Mouse (Mus musculus): ENCODE data around the gene Ccdc177. TPM values are rescaled to one million over a fixed set of nuclear protein-coding genes. Genes with fewer than 3 reads are reported as not detected.
A peak's percentile ranks its signal among the peaks of the same experiment; 100 is the strongest.

The Ccdc177 gene
- polyA plus RNA-seq, 1 experiment from 2014 or later, result not detected

- no peak for DNase-seq (ENCODE audit: low spot score)
Observed at GRCm38 (mm10) chr12:80785597-80785996, 25.1 kb upstream of the Ccdc177 start.

GRCm38 (mm10) chr12:80785005-80785404 is 24.5 kb upstream of the Ccdc177 start:
- DNase-seq (ENCODE audit: low spot score), result no peak

GRCm38 (mm10) chr12:80783889-80784288 is 23.4 kb upstream of the Ccdc177 start:
- DNase-seq (ENCODE audit: low spot score), result no peak

- DNase-seq (ENCODE audit: low spot score), result no peak
Observed at GRCm38 (mm10) chr12:80782892-80783291, 22.4 kb upstream of the Ccdc177 start.

GRCm38 (mm10) chr12:80782190-80782589 is 21.7 kb upstream of the Ccdc177 start:
- no peak for DNase-seq (ENCODE audit: low spot score)

- DNase-seq (ENCODE audit: low spot score), result no peak
Observed at GRCm38 (mm10) chr12:80779760-80780159, 19.3 kb upstream of the Ccdc177 start.

- DNase-seq (ENCODE audit: low spot score), result no peak
Observed at GRCm38 (mm10) chr12:80778188-80778936, 17.9 kb upstream of the Ccdc177 start.

DNA sequence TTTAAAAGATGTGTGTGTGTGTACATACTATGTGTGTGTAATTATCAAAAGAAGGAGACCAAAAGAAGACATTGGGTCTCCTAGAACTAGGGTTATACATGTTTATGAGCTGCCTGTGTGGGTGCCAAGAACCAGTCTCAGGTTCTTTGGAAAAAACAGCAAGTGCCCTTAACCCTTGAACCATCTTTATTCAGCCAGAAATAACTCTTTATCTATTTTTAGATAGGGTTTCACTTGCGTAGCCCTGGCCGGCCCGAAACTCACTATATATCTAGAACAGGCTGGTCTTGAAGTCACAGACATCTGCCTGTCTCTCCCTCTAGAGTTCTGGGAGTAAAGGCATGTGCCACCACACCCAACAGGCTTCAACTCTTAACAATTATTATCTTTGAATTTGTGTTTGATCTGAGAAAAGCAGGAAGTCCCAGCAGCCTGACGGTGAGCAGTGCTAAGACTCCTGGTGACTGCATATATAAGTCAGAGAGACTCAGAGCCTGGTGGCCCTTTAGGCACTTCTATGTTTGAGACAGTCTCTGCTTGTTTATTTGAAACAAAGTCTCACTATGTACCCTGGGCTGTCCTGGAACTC is 15.7 kb upstream of the Ccdc177 start:
- no peak for DNase-seq (ENCODE audit: low spot score)

- no peak for DNase-seq (ENCODE audit: low spot score)
Observed at GRCm38 (mm10) chr12:80774786-80775185, 14.3 kb upstream of the Ccdc177 start.

- peak; percentile 73 for DNase-seq (ENCODE audit: low spot score)
Observed at GRCm38 (mm10) chr12:80769697-80770096, 9.2 kb upstream of the Ccdc177 start.

- no peak for DNase-seq (ENCODE audit: low spot score)
Observed at GRCm38 (mm10) chr12:80764116-80764515, 3.6 kb upstream of the Ccdc177 start.

GRCm38 (mm10) chr12:80762982-80763381 is 2.5 kb upstream of the Ccdc177 start:
- DNase-seq (ENCODE audit: low spot score), result no peak

- DNase-seq (ENCODE audit: low spot score), result no peak
Observed at GRCm38 (mm10) chr12:80759713-80760395, 633 bp downstream of the Ccdc177 start.

- no peak for DNase-seq (ENCODE audit: low spot score)
Observed at GRCm38 (mm10) chr12:80759387-80759712, 1.1 kb downstream of the Ccdc177 start.

DNA sequence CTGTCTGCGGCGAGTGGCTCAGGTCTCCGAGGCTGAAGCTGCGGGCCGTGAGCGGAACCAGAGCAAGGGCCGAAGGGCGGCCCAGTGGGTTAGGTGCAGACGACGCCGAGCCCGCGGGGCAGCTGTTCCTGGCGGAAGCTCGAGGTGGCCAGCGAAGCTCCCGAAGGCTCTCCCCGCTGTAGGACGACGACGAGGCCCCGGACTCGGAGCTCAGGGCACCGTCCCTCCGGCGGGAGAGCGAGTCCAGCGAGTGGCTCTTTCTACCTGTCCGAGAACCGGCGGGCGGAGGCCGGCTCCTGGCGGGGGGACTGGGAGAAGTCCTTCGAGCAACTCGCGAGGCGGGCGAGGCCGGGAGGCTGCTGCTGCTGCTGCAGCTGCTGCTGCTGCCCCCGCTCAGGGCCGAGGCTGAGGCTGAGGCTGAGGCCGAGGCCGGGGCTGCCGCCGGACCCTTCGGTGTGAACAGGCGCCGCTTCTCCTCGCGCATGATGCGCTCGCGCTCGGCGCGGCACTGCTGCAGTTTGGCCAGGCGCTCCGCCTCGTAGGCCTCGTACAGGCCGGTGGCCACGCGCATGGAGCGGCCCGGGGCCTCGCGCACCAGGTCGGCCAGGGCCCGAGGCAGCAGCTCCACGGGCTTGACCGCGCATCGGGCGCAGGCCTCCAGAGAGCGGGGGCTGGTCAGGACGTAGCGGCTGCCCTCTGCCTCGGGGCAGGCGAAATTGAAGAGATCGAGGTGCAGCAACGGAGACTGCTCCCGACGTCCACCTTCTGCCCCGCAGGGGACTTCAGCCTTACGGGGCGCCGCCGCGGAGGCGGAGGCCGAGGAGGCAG is 1.7 kb downstream of the Ccdc177 start:
- DNase-seq (ENCODE audit: low spot score), result no peak

DNA sequence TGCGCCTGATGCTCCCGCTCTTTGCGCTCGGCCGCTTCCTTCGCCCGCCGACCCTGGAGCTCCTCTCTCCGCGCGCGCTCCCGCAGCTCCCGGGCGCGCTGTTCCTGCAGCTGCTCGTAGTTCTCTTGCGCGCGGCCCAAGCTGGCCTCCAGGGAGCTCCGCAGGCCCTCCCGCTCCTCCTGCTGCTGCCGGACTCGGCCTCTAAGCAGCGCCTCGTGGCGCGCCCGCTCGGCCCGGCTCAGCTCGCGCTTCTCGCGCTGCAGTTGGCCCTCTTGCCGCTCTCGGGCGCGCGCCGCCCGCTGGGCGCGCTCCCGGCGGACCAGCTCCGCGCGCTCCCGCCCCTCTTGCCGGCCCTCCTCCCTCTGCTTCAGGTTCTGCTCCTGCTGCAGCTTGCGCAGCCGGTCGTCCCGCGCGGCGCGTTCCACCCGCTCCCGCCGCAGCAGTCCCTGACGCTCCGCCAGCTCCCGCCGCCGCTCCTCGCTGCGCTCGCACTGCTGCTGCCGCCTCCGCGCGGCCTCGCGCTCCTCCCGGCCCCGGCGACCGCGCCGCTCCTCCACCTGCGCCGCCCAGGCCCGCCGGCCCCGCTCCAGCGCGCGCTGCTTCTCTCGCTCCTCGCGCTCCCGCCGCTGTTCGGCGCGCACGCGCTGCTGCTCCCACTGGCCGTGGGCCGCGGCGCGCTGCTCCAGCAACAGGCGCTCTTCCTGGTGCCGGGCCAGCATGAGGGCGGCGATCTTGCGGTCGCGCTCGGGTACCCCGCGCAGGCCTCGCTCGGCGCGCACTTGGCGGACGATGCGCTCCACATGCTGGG is 2.5 kb downstream of the Ccdc177 start:
- peak; percentile 32 for DNase-seq (ENCODE audit: low spot score)

GRCm38 (mm10) chr12:80751556-80751955 is 8.9 kb downstream of the Ccdc177 start:
- no peak for DNase-seq (ENCODE audit: low spot score)

DNA sequence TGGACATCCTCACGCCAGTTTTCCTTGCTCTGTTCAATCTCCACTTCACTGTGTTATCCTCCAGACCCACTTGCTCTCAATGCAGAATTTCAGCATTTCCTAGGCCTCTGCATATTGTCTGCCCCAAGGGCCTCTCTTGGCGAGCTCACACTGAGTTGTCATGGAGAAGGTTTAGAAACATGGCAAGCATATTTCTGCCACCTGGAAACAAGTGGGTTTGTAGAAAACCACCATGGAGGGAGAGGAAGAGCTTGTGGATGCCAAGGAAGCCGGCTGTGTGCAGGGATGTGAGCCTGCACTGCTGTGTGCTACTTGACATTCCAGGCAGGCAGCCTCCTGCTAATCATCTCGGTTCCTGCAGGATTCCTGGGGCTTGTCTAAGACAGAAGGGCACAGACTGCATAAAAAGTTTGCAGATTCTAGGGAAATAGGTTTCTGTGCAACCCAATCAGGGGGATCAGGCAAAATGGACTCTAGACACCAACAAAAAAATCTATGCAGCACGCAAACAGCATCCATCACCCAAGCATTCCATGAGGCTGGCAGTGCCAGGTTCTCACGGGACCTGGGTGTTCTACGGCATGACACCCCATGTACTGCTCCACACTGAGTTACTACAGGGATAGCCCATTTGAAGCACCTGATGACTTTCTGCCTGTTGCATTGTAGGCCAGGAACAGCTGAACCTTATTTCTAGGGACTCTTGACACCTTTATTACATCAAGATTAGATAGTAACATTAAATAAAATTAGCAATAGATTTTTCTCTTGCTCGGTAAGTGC is 14.3 kb downstream of the Ccdc177 start:
- DNase-seq (ENCODE audit: low spot score), result no peak

GRCm38 (mm10) chr12:80744614-80745013 is 15.9 kb downstream of the Ccdc177 start:
- DNase-seq (ENCODE audit: low spot score), result no peak

DNA sequence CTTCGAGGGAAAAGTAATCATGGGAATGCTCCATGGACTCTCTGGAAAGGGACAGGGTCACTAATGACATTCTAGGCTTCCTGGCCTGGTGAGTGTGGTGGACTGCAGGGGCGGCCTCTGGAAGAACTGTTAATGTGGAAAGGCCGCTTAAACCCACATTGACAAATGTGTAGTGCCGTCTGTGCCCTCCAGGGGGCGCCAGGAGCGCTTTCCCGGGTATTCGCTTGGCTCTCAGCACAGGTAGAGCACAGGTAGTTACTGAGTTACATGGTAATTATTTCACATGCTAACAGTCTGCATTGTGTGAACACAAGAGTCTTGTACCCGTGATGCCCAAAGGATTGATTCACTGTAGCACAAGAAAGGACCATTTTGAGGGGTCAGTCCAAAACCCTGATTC is 21.0 kb downstream of the Ccdc177 start:
- peak; percentile 39 for DNase-seq (ENCODE audit: low spot score)
